In the genomic region with DNA sequence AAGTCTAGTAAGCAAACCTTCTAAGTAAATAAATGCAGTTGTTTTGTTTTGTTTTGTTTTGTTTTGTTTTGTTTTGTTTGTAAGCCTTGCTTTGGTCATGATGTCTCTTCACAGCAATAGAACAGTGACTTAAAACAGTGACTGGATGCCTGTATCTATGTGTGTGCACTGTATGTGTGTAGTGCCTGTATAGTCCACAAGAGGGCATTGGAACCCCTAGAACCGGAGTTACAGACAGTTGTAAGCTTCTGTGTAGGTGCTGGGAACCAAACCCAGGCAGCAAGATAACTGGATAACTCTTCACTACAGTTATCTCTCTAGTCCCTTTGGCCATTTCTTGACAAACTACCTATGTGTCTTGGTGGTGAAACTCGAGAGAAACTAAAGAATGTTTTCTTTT, we compare ENCODE assay signal across 31 mouse cellular contexts. TPM values are rescaled to one million over a fixed set of nuclear protein-coding genes. Genes with fewer than 3 reads are reported as not detected.
A peak's percentile ranks its signal among the peaks of the same experiment; 100 is the strongest.
DNase-seq lines count a peak whose midpoint lies in the region; ATAC-seq and TF ChIP-seq lines count a peak whose summit lies in the region.
"Had no signal": no experiment of that assay in that cellular context is flagged by ENCODE, and none has a peak within 500 bp of the region (broad histone marks: within the 10 kb centered on the region; RNA-seq: fewer than 3 reads in every experiment).

No protein-coding gene starts in this region.

- no peak overlapping the region for H3K27ac ChIP-seq in heart, adult 2 months
- H3K27ac ChIP-seq in lung, embryonic 14.5 days (ENCODE audit: low read depth): no peak overlapping the region
- no peak overlapping the region for H3K27ac ChIP-seq in MEL (ENCODE audit: control insufficient read depth, low read depth, low read length)
- H3K27ac ChIP-seq: embryonic facial prominence, embryonic 15.5 days; forebrain, embryonic 10.5 days; forebrain, embryonic 15.5 days; hindbrain, embryonic 10.5 days; hindbrain, embryonic 15.5 days had no signal

- H3K27me3 ChIP-seq in heart, adult 2 months (ENCODE audit: control insufficient read depth, insufficient read depth, low read length): no peaks in the 10 kb centered on the region
- H3K27me3 ChIP-seq in lung, embryonic 14.5 days (ENCODE audit: insufficient read depth, low read length): no peaks in the 10 kb centered on the region
- H3K27me3 ChIP-seq in MEL (ENCODE audit: control insufficient read depth in 1 of 2, insufficient read depth in 2 of 2, low read length in 2 of 2): no peaks in the 10 kb centered on the region
- H3K27me3 ChIP-seq: embryonic facial prominence, embryonic 15.5 days; forebrain, embryonic 15.5 days; heart, embryonic 12.5 days; hindbrain, embryonic 15.5 days had no signal

- no peak overlapping the region for H3K4me3 ChIP-seq in heart, adult 2 months
- no peak overlapping the region for H3K4me3 ChIP-seq in lung, embryonic 14.5 days (ENCODE audit: low read depth, low read length)
- H3K4me3 ChIP-seq in lung, adult 2 months (replicated peaks; ENCODE audit: extremely low read depth, low read depth, low read length): no peak overlapping the region
- H3K4me3 ChIP-seq in MEL (ENCODE audit: control insufficient read depth in 1 of 2, insufficient read depth in 1 of 2, low read depth in 2 of 2, low read length in 2 of 2): no peak overlapping the region
- H3K4me3 ChIP-seq: embryonic facial prominence, embryonic 15.5 days; erythroblast, embryonic 14.5 days; forebrain, embryonic 10.5 days; forebrain, embryonic 15.5 days; heart, embryonic 12.5 days; hindbrain, embryonic 10.5 days; hindbrain, embryonic 15.5 days had no signal

- no peak for TF ChIP-seq EP300 in heart, adult 2 months (IDR thresholded peaks at IDR 0.05; ENCODE audit: insufficient read depth, low read depth, low read length)
- TF ChIP-seq EP300 in MEL (IDR thresholded peaks at IDR 0.05; ENCODE audit: low read depth in 1 of 2, low read length in 2 of 2): no peak

- intact Hi-C loops in heart, adult 2 months (cut with DNase I): no loop called here

- 0 out of 2 replicates have a peak, but pooled peaks have one; percentile 3 for TF ChIP-seq CTCF in heart, adult 2 months (IDR thresholded peaks at IDR 0.05)
- TF ChIP-seq CTCF in lung, embryonic 14.5 days (IDR thresholded peaks at IDR 0.05; ENCODE audit: low read depth): 0 out of 2 replicates have a peak, but pooled peaks have one; percentile 4
- TF ChIP-seq CTCF in lung, adult 2 months (IDR thresholded peaks at IDR 0.05; ENCODE audit: insufficient read depth, low read length): no peak
- TF ChIP-seq CTCF in MEL (IDR thresholded peaks at IDR 0.05 in 2 of 3, conservative IDR thresholded peaks at IDR 0.05 in 1 of 3; ENCODE audit: control insufficient read depth in 1 of 3, insufficient read depth in 1 of 3, low read depth in 2 of 3, low read length in 3 of 3, poor library complexity in 1 of 3, severe bottlenecking in 1 of 3): peak in 2 of 3 experiments; percentile 28 to 38; a peak in 3 of 6 replicates

- no peaks in the 10 kb centered on the region for H3K79me2 ChIP-seq in heart, adult 2 months (replicated peaks; ENCODE audit: control insufficient read depth, insufficient read depth, low read length)
- H3K79me2 ChIP-seq in MEL (ENCODE audit: control insufficient read depth, insufficient read depth, low read length, poor library complexity): no peaks in the 10 kb centered on the region

- no peaks in the 10 kb centered on the region for H3K4me1 ChIP-seq in heart, adult 2 months (ENCODE audit: control insufficient read depth, insufficient read depth, low read length)
- H3K4me1 ChIP-seq in lung, embryonic 14.5 days (ENCODE audit: insufficient read depth): no peaks in the 10 kb centered on the region
- no peaks in the 10 kb centered on the region for H3K4me1 ChIP-seq in lung, adult 2 months (ENCODE audit: control insufficient read depth, insufficient read depth, low read length)
- 0 out of 4 replicates have a peak, but pooled peaks cover 0 to 4% of the 10 kb centered on the region in 2 experiments for H3K4me1 ChIP-seq in MEL (ENCODE audit: control insufficient read depth in 1 of 2, insufficient read depth in 2 of 2, low read length in 2 of 2)
- H3K4me1 ChIP-seq: embryonic facial prominence, embryonic 15.5 days; forebrain, embryonic 10.5 days; forebrain, embryonic 15.5 days; heart, embryonic 12.5 days; hindbrain, embryonic 10.5 days; hindbrain, embryonic 15.5 days had no signal

- no peak for TF ChIP-seq POLR2A in heart, adult 2 months (IDR thresholded peaks at IDR 0.05; ENCODE audit: insufficient read depth, low read depth, low read length)
- TF ChIP-seq POLR2A in lung, adult 2 months (IDR thresholded peaks at IDR 0.05; ENCODE audit: borderline replicate concordance, extremely low read depth, low read depth, low read length): no peak
- no peak for TF ChIP-seq POLR2A in MEL (IDR thresholded peaks at IDR 0.05; ENCODE audit: control insufficient read depth in 1 of 2, insufficient read depth in 1 of 2, low read depth in 1 of 2, low read length in 2 of 2, poor library complexity in 1 of 2)

- DNase-seq in heart, adult 2 months: no peak
- no peak for DNase-seq in heart, adult 8-10 months (ENCODE audit: low spot score)
- DNase-seq in lung, embryonic 14.5 days: no peak
- no peak for DNase-seq in lung, adult 2 months
- no peak for DNase-seq in MEL (ENCODE audit: low read depth, low spot score)
- DNase-seq in layer of hippocampus, adult 9-10 months (ENCODE audit: low spot score): no peak
- no peak for DNase-seq in urinary bladder, postnatal 4 days (ENCODE audit: low spot score in 2 of 2)
- DNase-seq: adrenal gland, postnatal 10 days; cerebellum, adult 11 months; cerebellum, adult 8-10 months; cerebellum, postnatal 14 days; embryo, embryonic 11 days; gastrocnemius, postnatal 10 days; heart, adult 18-20 months had no signal

- TF ChIP-seq RAD21 in MEL (IDR thresholded peaks at IDR 0.05; ENCODE audit: low read depth, low read length): no peak; the same call in 1 of the 2 replicates

- no peak for ATAC-seq in lung, embryonic 14.5 days (ENCODE audit: insufficient read depth)
- ATAC-seq: forebrain, embryonic 15.5 days had no signal

- H3K9me3 ChIP-seq in lung, embryonic 14.5 days (ENCODE audit: low read depth, low read length): peaks cover 3% of the 10 kb centered on the region; the same call in 1 of the 2 replicates
- no peaks in the 10 kb centered on the region for H3K9me3 ChIP-seq in MEL (replicated peaks; ENCODE audit: insufficient read depth, low read length)
- H3K9me3 ChIP-seq: embryonic facial prominence, embryonic 15.5 days; forebrain, embryonic 15.5 days; hindbrain, embryonic 10.5 days; hindbrain, embryonic 15.5 days had no signal

- H3K9ac ChIP-seq in heart, adult 2 months (ENCODE audit: low read depth, low read length): no peak overlapping the region
- H3K9ac ChIP-seq in lung, embryonic 14.5 days: no peak overlapping the region
- no peak overlapping the region for H3K9ac ChIP-seq in MEL (ENCODE audit: control insufficient read depth, low read depth, low read length, poor library complexity, severe bottlenecking)
- H3K9ac ChIP-seq: embryonic facial prominence, embryonic 15.5 days; forebrain, embryonic 15.5 days; heart, embryonic 12.5 days; hindbrain, embryonic 15.5 days had no signal

- WGBS in heart, adult 2 months: 86% methylated on average over 2 of the region's 2 CpGs
- 81% methylated on average over 2 of the region's 2 CpGs for WGBS in lung, embryonic 14.5 days
- whole genome bisulfite sequencing in lung, adult 2 months: 75% methylated on average over 2 of the region's 2 CpGs

- no peaks in the 10 kb centered on the region for H3K36me3 ChIP-seq in heart, adult 2 months (ENCODE audit: control insufficient read depth, insufficient read depth, low read length)
- H3K36me3 ChIP-seq in lung, embryonic 14.5 days (ENCODE audit: insufficient read depth): no peaks in the 10 kb centered on the region
- no peaks in the 10 kb centered on the region; a peak in 1 of 4 replicates for H3K36me3 ChIP-seq in MEL (ENCODE audit: control insufficient read depth in 1 of 2, insufficient read depth in 2 of 2, low read length in 2 of 2)
- H3K36me3 ChIP-seq: embryonic facial prominence, embryonic 15.5 days; forebrain, embryonic 10.5 days; forebrain, embryonic 15.5 days; G1E; heart, embryonic 12.5 days; hindbrain, embryonic 10.5 days; hindbrain, embryonic 15.5 days had no signal

- H3K4me2 ChIP-seq in lung, embryonic 14.5 days: no peak overlapping the region
- H3K4me2 ChIP-seq: embryonic facial prominence, embryonic 15.5 days; forebrain, embryonic 15.5 days; heart, embryonic 12.5 days; hindbrain, embryonic 15.5 days had no signal

RNA-seq across cellular contexts. Expression of gene Gm17657, which starts 23.8 kb away (rescaled TPM):
- not detected for total RNA-seq in heart, adult 2 months (2021)
- polyA plus RNA-seq in heart, adult 2 months (2012; rRNA removed): not detected in 2 replicates
- total RNA-seq in heart, adult 8-10 months (2022): not detected
- not detected in 2 replicates for polyA plus RNA-seq in lung, embryonic 14.5 days (2014; fragmentation: Nextera tagmentation; extraction: Ambion mirVana)
- not detected in 2 replicates for polyA plus RNA-seq in lung, adult 2 months (2012; rRNA removed)
- 0.31 and 0.88 TPM in 2 replicates for total RNA-seq in MEL (2012; rRNA removed)
- 1 to 10 TPM in 1 of 2 experiments, not detected in 1; 2.7 TPM for polyA plus RNA-seq in MEL (2012; ENCODE audit: insufficient read depth in 1 of 2, insufficient read length in 2 of 2, low read depth in 1 of 2, low replicate concordance in 2 of 2, missing spikeins in 1 of 2)
- total RNA-seq: adrenal gland, postnatal 10 days; adrenal gland, postnatal 4 days; common myeloid progenitor, adult 5-6 weeks; gastrocnemius, postnatal 10 days; gastrocnemius, postnatal 4 days; heart, adult 18-20 months; heart, postnatal 25 days had no signal
- polyA plus RNA-seq: brain, embryonic 14.5 days; C2C12; embryonic facial prominence, embryonic 11.5 days; embryonic facial prominence, embryonic 15.5 days; erythroblast, embryonic 14.5 days; forebrain, embryonic 10.5 days; forebrain, embryonic 15.5 days; frontal cortex, adult 2 months; G1E; heart, embryonic 12.5 days; heart, embryonic 16.5 days; hindbrain, embryonic 10.5 days; hindbrain, embryonic 15.5 days had no signal

RNA-seq across cellular contexts. Expression of gene Tbc1d22b, which starts 24.0 kb away (rescaled TPM):
- total RNA-seq in heart, adult 2 months (2021): 10 to 100 TPM; 12.8 to 13.8 TPM
- 15.3 and 16.9 TPM in 2 replicates for polyA plus RNA-seq in heart, adult 2 months (2012; rRNA removed)
- 10 to 100 TPM; 11.3 to 13.5 (median 11.9) TPM for total RNA-seq in heart, adult 8-10 months (2022)
- 17.4 TPM in 2 replicates for polyA plus RNA-seq in lung, embryonic 14.5 days (2014; fragmentation: Nextera tagmentation; extraction: Ambion mirVana)
- 16.5 and 17.7 TPM in 2 replicates for polyA plus RNA-seq in lung, adult 2 months (2012; rRNA removed)
- total RNA-seq in MEL (2012; rRNA removed): 8.0 and 9.4 TPM in 2 replicates
- polyA plus RNA-seq in MEL (2012; ENCODE audit: insufficient read depth in 1 of 2, insufficient read length in 2 of 2, low read depth in 1 of 2, low replicate concordance in 2 of 2, missing spikeins in 1 of 2): 10 to 100 TPM; 30.7 to 53.8 TPM

RNA-seq across cellular contexts. Expression of gene Tmem217, which starts 26.6 kb away (rescaled TPM):
- total RNA-seq in heart, adult 2 months (2021): not detected
- 0.47 TPM in 1 of 2 replicates, not detected in the other for polyA plus RNA-seq in heart, adult 2 months (2012; rRNA removed)
- not detected for total RNA-seq in heart, adult 8-10 months (2022)
- polyA plus RNA-seq in lung, embryonic 14.5 days (2014; fragmentation: Nextera tagmentation; extraction: Ambion mirVana): 0.43 and 0.46 TPM in 2 replicates
- 0.28 TPM in 1 of 2 replicates, not detected in the other for polyA plus RNA-seq in lung, adult 2 months (2012; rRNA removed)
- total RNA-seq in MEL (2012; rRNA removed): 2.3 and 2.5 TPM in 2 replicates
- polyA plus RNA-seq in MEL (2012; ENCODE audit: insufficient read depth in 1 of 2, insufficient read length in 2 of 2, low read depth in 1 of 2, low replicate concordance in 2 of 2, missing spikeins in 1 of 2): 1 to 10 TPM in 1 of 2 experiments, not detected in 1; 4.5 TPM
- total RNA-seq: adrenal gland, postnatal 10 days; gastrocnemius, postnatal 10 days; gastrocnemius, postnatal 4 days; heart, adult 18-20 months; heart, postnatal 25 days had no signal
- polyA plus RNA-seq: C2C12; erythroblast, embryonic 14.5 days; G1E had no signal

RNA-seq across cellular contexts. Expression of gene Pim1, which starts 35.1 kb away (rescaled TPM):
- total RNA-seq in heart, adult 2 months (2021): 10 to 100 TPM; 17.2 to 20.5 TPM
- 24.6 and 27.9 TPM in 2 replicates for polyA plus RNA-seq in heart, adult 2 months (2012; rRNA removed)
- 10 to 100 TPM; 16.0 to 22.3 (median 17.4) TPM for total RNA-seq in heart, adult 8-10 months (2022)
- 14.1 and 16.0 TPM in 2 replicates for polyA plus RNA-seq in lung, embryonic 14.5 days (2014; fragmentation: Nextera tagmentation; extraction: Ambion mirVana)
- polyA plus RNA-seq in lung, adult 2 months (2012; rRNA removed): 35.8 and 48.0 TPM in 2 replicates
- 27.8 and 30.6 TPM in 2 replicates for total RNA-seq in MEL (2012; rRNA removed)
- polyA plus RNA-seq in MEL (2012; ENCODE audit: insufficient read depth in 1 of 2, insufficient read length in 2 of 2, low read depth in 1 of 2, low replicate concordance in 2 of 2, missing spikeins in 1 of 2): 10 to 100 TPM in 1 of 2 experiments, not detected in 1; 52.1 TPM
